13 mouse cellular contexts compared by ENCODE assay signal in genomic region chr12:34916995-34917394, GRCm38 (mm10). TPM values are rescaled to one million over a fixed set of nuclear protein-coding genes. Genes with fewer than 3 reads are reported as not detected.
DNase-seq lines count a peak whose midpoint lies in the region; ATAC-seq lines count a peak whose summit lies in the region.
"Had no signal": no experiment of that assay in that cellular context is flagged by ENCODE, and none has a peak within 500 bp of the region (broad histone marks: within the 10 kb centered on the region; RNA-seq: fewer than 3 reads in every experiment).

Hdac9 (minus strand) TSS chr12:34917095.

- no peaks in the 10 kb centered on the region for H3K4me1 ChIP-seq in limb, embryonic 12.5 days (replicated peaks)
- H3K4me1 ChIP-seq in limb, embryonic 10.5 days = no peaks in the 10 kb centered on the region
- H3K4me1 ChIP-seq in heart, embryonic 14.5 days (ENCODE audit: control insufficient read depth in 2 of 2, insufficient read depth in 2 of 2, low read length in 2 of 2) = no peaks in the 10 kb centered on the region
- H3K4me1 ChIP-seq in hindbrain, embryonic 16.5 days (ENCODE audit: control insufficient read depth, insufficient read depth, low read depth, low read length) = no peaks in the 10 kb centered on the region
- no peaks in the 10 kb centered on the region for H3K4me1 ChIP-seq in midbrain, embryonic 16.5 days (ENCODE audit: control insufficient read depth, insufficient read depth, low read length)

- no peak within 1 kb of the TSS for H3K27ac ChIP-seq in limb, embryonic 12.5 days
- no peak within 1 kb of the TSS for H3K27ac ChIP-seq in limb, embryonic 10.5 days
- H3K27ac ChIP-seq in heart, embryonic 14.5 days (replicated peaks in 1 of 2; ENCODE audit: control insufficient read depth in 1 of 2, insufficient read depth in 1 of 2, low read depth in 2 of 2, low read length in 2 of 2) = no peak within 1 kb of the TSS
- no peak within 1 kb of the TSS for H3K27ac ChIP-seq in hindbrain, embryonic 16.5 days (ENCODE audit: low read depth, low read length)
- H3K27ac ChIP-seq in midbrain, embryonic 16.5 days (ENCODE audit: low read length) = no peak within 1 kb of the TSS
- H3K27ac ChIP-seq: macrophage had no signal

- H3K9me3 ChIP-seq in limb, embryonic 12.5 days = no peaks in the 10 kb centered on the region
- no peaks in the 10 kb centered on the region for H3K9me3 ChIP-seq in limb, embryonic 10.5 days (replicated peaks)
- no peaks in the 10 kb centered on the region for H3K9me3 ChIP-seq in heart, embryonic 14.5 days (ENCODE audit: control insufficient read depth, low read length)
- no peaks in the 10 kb centered on the region for H3K9me3 ChIP-seq in hindbrain, embryonic 16.5 days (ENCODE audit: control insufficient read depth, low read length)
- H3K9me3 ChIP-seq in midbrain, embryonic 16.5 days (replicated peaks; ENCODE audit: control insufficient read depth, low read length, poor library complexity, severe bottlenecking) = no peaks in the 10 kb centered on the region
- H3K9me3 ChIP-seq: G1E had no signal

- no peaks in the 10 kb centered on the region for H3K27me3 ChIP-seq in limb, embryonic 12.5 days
- H3K27me3 ChIP-seq in limb, embryonic 10.5 days (ENCODE audit: low read depth, poor library complexity, severe bottlenecking) = no peaks in the 10 kb centered on the region
- H3K27me3 ChIP-seq in heart, embryonic 14.5 days (ENCODE audit: control insufficient read depth, insufficient read depth, low read length) = no peaks in the 10 kb centered on the region
- no peaks in the 10 kb centered on the region for H3K27me3 ChIP-seq in hindbrain, embryonic 16.5 days (replicated peaks; ENCODE audit: control insufficient read depth, insufficient read depth, low read length)
- no peaks in the 10 kb centered on the region for H3K27me3 ChIP-seq in midbrain, embryonic 16.5 days (ENCODE audit: control insufficient read depth, insufficient read depth, low read depth, low read length)

- H3K9ac ChIP-seq in limb, embryonic 12.5 days (replicated peaks) = no peak within 1 kb of the TSS
- no peak within 1 kb of the TSS for H3K9ac ChIP-seq in heart, embryonic 14.5 days (ENCODE audit: low read length)
- H3K9ac ChIP-seq in hindbrain, embryonic 16.5 days (ENCODE audit: low read depth, low read length) = no peak within 1 kb of the TSS
- H3K9ac ChIP-seq in midbrain, embryonic 16.5 days (ENCODE audit: low read depth, low read length) = no peak within 1 kb of the TSS

- H3K36me3 ChIP-seq in limb, embryonic 12.5 days = no peaks in the 10 kb centered on the region
- no peaks in the 10 kb centered on the region for H3K36me3 ChIP-seq in limb, embryonic 10.5 days
- no peaks in the 10 kb centered on the region for H3K36me3 ChIP-seq in heart, embryonic 14.5 days (ENCODE audit: control insufficient read depth, insufficient read depth, low read length)
- H3K36me3 ChIP-seq in hindbrain, embryonic 16.5 days (ENCODE audit: control insufficient read depth, insufficient read depth, low read length) = no peaks in the 10 kb centered on the region
- no peaks in the 10 kb centered on the region for H3K36me3 ChIP-seq in midbrain, embryonic 16.5 days (ENCODE audit: control insufficient read depth, insufficient read depth, low read length)
- H3K36me3 ChIP-seq: G1E had no signal

- 66% methylated on average over 1 of the region's 1 CpGs for WGBS in limb, embryonic 12.5 days
- WGBS in limb, embryonic 10.5 days = 75% methylated on average over 1 of the region's 1 CpGs
- WGBS in heart, embryonic 14.5 days = 31% methylated on average over 1 of the region's 1 CpGs
- WGBS in hindbrain, embryonic 16.5 days = 39% methylated on average over 1 of the region's 1 CpGs
- 33% methylated on average over 1 of the region's 1 CpGs for WGBS in midbrain, embryonic 16.5 days

- no peak within 1 kb of the TSS for H3K4me3 ChIP-seq in limb, embryonic 12.5 days (replicated peaks)
- H3K4me3 ChIP-seq in limb, embryonic 10.5 days = no peak within 1 kb of the TSS
- no peak within 1 kb of the TSS for H3K4me3 ChIP-seq in heart, embryonic 14.5 days (ENCODE audit: control insufficient read depth in 1 of 2, insufficient read depth in 1 of 2, low read depth in 1 of 2, low read length in 2 of 2)
- H3K4me3 ChIP-seq in hindbrain, embryonic 16.5 days (ENCODE audit: low read length) = no peak within 1 kb of the TSS
- no peak within 1 kb of the TSS for H3K4me3 ChIP-seq in midbrain, embryonic 16.5 days (ENCODE audit: low read depth, low read length)
- H3K4me3 ChIP-seq: erythroblast, embryonic 14.5 days had no signal

- no peak for ATAC-seq in limb, embryonic 12.5 days (ENCODE audit: insufficient number of reproducible peaks, insufficient read depth, low FRiP score, low TSS enrichment, low read depth)
- no peak for ATAC-seq in heart, embryonic 14.5 days (ENCODE audit: insufficient number of reproducible peaks, insufficient read depth, low FRiP score, low read depth)
- no peak for ATAC-seq in hindbrain, embryonic 16.5 days
- no peak for ATAC-seq in midbrain, embryonic 16.5 days

- no peak within 1 kb of the TSS for H3K4me2 ChIP-seq in limb, embryonic 12.5 days
- H3K4me2 ChIP-seq in heart, embryonic 14.5 days (ENCODE audit: low read length) = no peak within 1 kb of the TSS
- no peak within 1 kb of the TSS for H3K4me2 ChIP-seq in hindbrain, embryonic 16.5 days (ENCODE audit: low read length)
- H3K4me2 ChIP-seq in midbrain, embryonic 16.5 days (ENCODE audit: low read length) = no peak within 1 kb of the TSS

- no peak for DNase-seq in limb, embryonic 10.5 days (ENCODE audit: low spot score)
- no peak for DNase-seq in B cell, adult 2 months
- no peak for DNase-seq in lung, postnatal 10 days
- no peak for DNase-seq in spleen, postnatal 36 days (ENCODE audit: low spot score in 2 of 2)
- DNase-seq: cerebellum, adult 18-20 months; liver had no signal

RNA-seq across cellular contexts. Expression of gene Hdac9, which starts in this region (rescaled TPM):
- polyA plus RNA-seq in limb, embryonic 12.5 days (2016; fragmentation: Nextera tagmentation; extraction: Ambion mirVana) = 10.6 and 13.0 TPM in 2 replicates
- 3.4 and 4.2 TPM in 2 replicates for polyA plus RNA-seq in limb, embryonic 10.5 days (2016; fragmentation: Nextera tagmentation; extraction: Ambion mirVana)
- polyA plus RNA-seq in heart, embryonic 14.5 days (2014; fragmentation: Nextera tagmentation; extraction: Ambion mirVana) = 33.9 and 36.4 TPM in 2 replicates
- 10.1 and 10.4 TPM in 2 replicates for polyA plus RNA-seq in hindbrain, embryonic 16.5 days (2015; fragmentation: Nextera tagmentation; extraction: Ambion mirVana)
- polyA plus RNA-seq in midbrain, embryonic 16.5 days (2015; fragmentation: Nextera tagmentation; extraction: Ambion mirVana) = 11.2 and 12.6 TPM in 2 replicates
- polyA plus RNA-seq: erythroblast, embryonic 14.5 days; G1E had no signal
